ENCODE assay signal across 9 mouse cellular contexts in the genomic region with DNA sequence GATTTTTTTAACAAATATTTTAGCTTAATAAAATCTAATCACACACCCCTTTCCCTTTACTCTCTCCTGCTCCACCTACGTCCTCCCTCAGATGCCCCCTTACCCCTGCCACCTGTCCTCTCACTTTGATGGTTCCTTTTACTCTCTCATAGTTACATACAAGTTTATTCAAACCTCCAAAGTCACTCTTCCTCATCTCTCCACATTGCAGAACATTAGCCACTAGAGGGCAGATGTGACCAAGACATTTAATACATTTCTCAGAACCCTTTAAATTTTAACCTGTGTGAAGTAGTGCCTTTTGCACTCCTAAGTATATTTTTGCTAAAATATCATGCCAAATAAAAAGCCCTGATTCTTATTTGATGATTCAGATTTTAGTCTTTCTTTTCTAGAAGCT. TPM values are rescaled to one million over a fixed set of nuclear protein-coding genes. Genes with fewer than 3 reads are reported as not detected.
A peak's percentile ranks its signal among the peaks of the same experiment; 100 is the strongest.
DNase-seq lines count a peak whose midpoint lies in the region; ATAC-seq and TF ChIP-seq lines count a peak whose summit lies in the region.
"Had no signal": no experiment of that assay in that cellular context is flagged by ENCODE, and none has a peak within 500 bp of the region (broad histone marks: within the 10 kb centered on the region; RNA-seq: fewer than 3 reads in every experiment).

No protein-coding gene starts in this region.

- H3K4me1 ChIP-seq in intestine, embryonic 14.5 days (replicated peaks; ENCODE audit: control insufficient read depth, insufficient read depth, low read length): no peaks in the 10 kb centered on the region
- H3K4me1 ChIP-seq in intestine, embryonic 15.5 days (replicated peaks): no peaks in the 10 kb centered on the region
- no peaks in the 10 kb centered on the region for H3K4me1 ChIP-seq in E14TG2a.4 (replicated peaks; ENCODE audit: low read depth, low read length)
- no peaks in the 10 kb centered on the region for H3K4me1 ChIP-seq in forebrain, postnatal 0 days (ENCODE audit: insufficient read depth)

- no peaks in the 10 kb centered on the region for H3K27me3 ChIP-seq in intestine, embryonic 14.5 days (replicated peaks; ENCODE audit: control insufficient read depth, insufficient read depth, low read length)
- H3K27me3 ChIP-seq in intestine, embryonic 15.5 days (replicated peaks): no peaks in the 10 kb centered on the region
- H3K27me3 ChIP-seq in E14TG2a.4 (ENCODE audit: insufficient read depth, low read length): no peaks in the 10 kb centered on the region
- H3K27me3 ChIP-seq in forebrain, postnatal 0 days (ENCODE audit: insufficient read depth, low read length): no peaks in the 10 kb centered on the region

- TF ChIP-seq CTCF in E14TG2a.4 (conservative IDR thresholded peaks at IDR 0.05; ENCODE audit: low read length): peak; percentile 46
- TF ChIP-seq CTCF in forebrain, postnatal 0 days (IDR thresholded peaks at IDR 0.05; ENCODE audit: low read depth): peak; percentile 82

- no peak for DNase-seq in intestine, embryonic 14.5 days (ENCODE audit: low spot score)
- DNase-seq in adipocyte (ENCODE audit: low spot score): peak; percentile 79
- DNase-seq in forebrain, postnatal 0 days: peak; percentile 83
- DNase-seq in lung, postnatal 25 days (ENCODE audit: low spot score): peak; percentile 42
- no peak for DNase-seq in spleen, postnatal 14 days (ENCODE audit: low spot score in 2 of 2)

- H3K4me3 ChIP-seq in intestine, embryonic 14.5 days (ENCODE audit: low read depth, low read length): no peak overlapping the region
- H3K4me3 ChIP-seq in intestine, embryonic 15.5 days (replicated peaks): no peak overlapping the region
- H3K4me3 ChIP-seq in E14TG2a.4 (replicated peaks; ENCODE audit: low read length): no peak overlapping the region
- no peak overlapping the region for H3K4me3 ChIP-seq in forebrain, postnatal 0 days (ENCODE audit: low read depth, low read length)

- WGBS in intestine, embryonic 14.5 days: 37% methylated on average over 1 of the region's 1 CpGs
- 20% methylated on average over 1 of the region's 1 CpGs for WGBS in intestine, embryonic 15.5 days
- WGBS in forebrain, postnatal 0 days: 37% methylated on average over 1 of the region's 1 CpGs

- no peaks in the 10 kb centered on the region for H3K9me3 ChIP-seq in intestine, embryonic 14.5 days (ENCODE audit: control insufficient read depth, low read length)
- H3K9me3 ChIP-seq in intestine, embryonic 15.5 days: no peaks in the 10 kb centered on the region
- H3K9me3 ChIP-seq in E14TG2a.4 (ENCODE audit: low read length): no peaks in the 10 kb centered on the region
- no peaks in the 10 kb centered on the region for H3K9me3 ChIP-seq in forebrain, postnatal 0 days (ENCODE audit: low read length)

- no peak overlapping the region for H3K4me2 ChIP-seq in intestine, embryonic 14.5 days (ENCODE audit: low read length)
- H3K4me2 ChIP-seq in intestine, embryonic 15.5 days (replicated peaks): no peak overlapping the region
- H3K4me2 ChIP-seq in forebrain, postnatal 0 days (ENCODE audit: low read depth): no peak overlapping the region

- no peaks in the 10 kb centered on the region for H3K36me3 ChIP-seq in intestine, embryonic 14.5 days (ENCODE audit: control insufficient read depth, insufficient read depth, low read length)
- no peaks in the 10 kb centered on the region for H3K36me3 ChIP-seq in intestine, embryonic 15.5 days
- H3K36me3 ChIP-seq in E14TG2a.4 (ENCODE audit: insufficient read depth, low read length): no peaks in the 10 kb centered on the region
- H3K36me3 ChIP-seq in forebrain, postnatal 0 days (ENCODE audit: insufficient read depth): no peaks in the 10 kb centered on the region

- no peak overlapping the region for H3K9ac ChIP-seq in intestine, embryonic 14.5 days (ENCODE audit: low read length)
- H3K9ac ChIP-seq in intestine, embryonic 15.5 days: no peak overlapping the region
- H3K9ac ChIP-seq in forebrain, postnatal 0 days: no peak overlapping the region

- ATAC-seq in intestine, embryonic 14.5 days (replicated peaks; ENCODE audit: low FRiP score, low TSS enrichment, low read depth): 0 out of 2 replicates have a peak, but pooled peaks have one; percentile 27
- ATAC-seq in intestine, embryonic 15.5 days: no peak
- ATAC-seq in forebrain, postnatal 0 days: peak; percentile 68
- no peak for ATAC-seq in erythroid progenitor cell, adult 5-6 weeks (replicated peaks; ENCODE audit: low FRiP score, poor library complexity, severe bottlenecking)

- no peak overlapping the region for H3K27ac ChIP-seq in intestine, embryonic 14.5 days (ENCODE audit: low read depth)
- H3K27ac ChIP-seq in intestine, embryonic 15.5 days: no peak overlapping the region
- H3K27ac ChIP-seq in forebrain, postnatal 0 days (ENCODE audit: low read depth, low read length): no peak overlapping the region

RNA-seq across cellular contexts. Expression of a gene that starts 33.5 kb away (rescaled TPM):
- 0.40 and 0.46 TPM in 2 replicates for polyA plus RNA-seq in intestine, embryonic 14.5 days (2014; fragmentation: Nextera tagmentation; extraction: Ambion mirVana)
- polyA plus RNA-seq in intestine, embryonic 15.5 days (2015; fragmentation: Nextera tagmentation; extraction: Ambion mirVana): 0.32 and 0.59 TPM in 2 replicates
- 1.2 and 2.9 TPM in 2 replicates for total RNA-seq in forebrain, postnatal 0 days (2014; rRNA removed)
- 0.52 and 0.79 TPM in 2 replicates for polyA plus RNA-seq in forebrain, postnatal 0 days (2015; fragmentation: Nextera tagmentation; extraction: Ambion mirVana)
- total RNA-seq in erythroid progenitor cell, adult 5-6 weeks (2015; ENCODE audit: low replicate concordance): not detected in 2 replicates
- not detected in 2 replicates for total RNA-seq in erythroid progenitor cell, adult 5-6 weeks (2017; ENCODE audit: low replicate concordance)

RNA-seq across cellular contexts. Expression of a gene that starts 46.4 kb away (rescaled TPM):
- not detected in 2 replicates for polyA plus RNA-seq in intestine, embryonic 14.5 days (2014; fragmentation: Nextera tagmentation; extraction: Ambion mirVana)
- not detected in 2 replicates for polyA plus RNA-seq in intestine, embryonic 15.5 days (2015; fragmentation: Nextera tagmentation; extraction: Ambion mirVana)
- not detected in 2 replicates for total RNA-seq in forebrain, postnatal 0 days (2014; rRNA removed)
- polyA plus RNA-seq in forebrain, postnatal 0 days (2015; fragmentation: Nextera tagmentation; extraction: Ambion mirVana): not detected in 2 replicates
- total RNA-seq in erythroid progenitor cell, adult 5-6 weeks (2015; ENCODE audit: low replicate concordance): not detected in 2 replicates
- total RNA-seq in erythroid progenitor cell, adult 5-6 weeks (2017; ENCODE audit: low replicate concordance): not detected in 2 replicates
- polyA plus RNA-seq: lung, embryonic 16.5 days had no signal

Comparison
In these comparisons a context has a peak if more than half of its experiments do, and no peak if none do; other contexts are left out.
1. ATAC-seq: peak in intestine, embryonic 14.5 days (single experiment) and forebrain, postnatal 0 days (single experiment); none in intestine, embryonic 15.5 days (single experiment) and erythroid progenitor cell, adult 5-6 weeks (single experiment).
2. DNase-seq: peak in adipocyte (single experiment), forebrain, postnatal 0 days (single experiment) and lung, postnatal 25 days (single experiment); none in intestine, embryonic 14.5 days (single experiment) and spleen, postnatal 14 days (0 of 2).